Mouse (Mus musculus): ENCODE measurements around the gene Slc25a30. TPM values are rescaled to one million over a fixed set of nuclear protein-coding genes. Genes with fewer than 3 reads are reported as not detected.

The Slc25a30 gene
- polyA plus RNA-seq, 1 experiment: 7.7 TPM

DNA sequence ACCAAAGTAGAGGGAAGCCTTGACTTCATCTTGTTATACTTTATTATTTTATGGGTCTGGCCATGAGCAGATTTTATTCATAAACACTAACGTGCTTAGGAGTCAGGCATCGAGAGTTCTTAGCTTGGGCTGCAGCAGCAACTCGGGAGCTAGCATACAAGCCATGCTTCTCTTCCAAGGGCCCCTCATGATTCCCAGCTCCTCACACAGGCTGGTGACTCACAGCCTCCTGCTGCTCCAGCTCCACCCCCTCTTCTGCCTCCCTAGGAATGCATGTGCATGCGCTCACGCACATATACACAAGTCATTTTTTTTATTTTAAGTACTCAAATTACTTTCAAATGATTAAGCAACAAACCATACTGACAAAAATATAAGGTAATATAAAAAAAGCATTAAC, 58.7 kb downstream of the Slc25a30 start:
- Histone ChIP-seq H3K4me1 (ENCODE audit: control insufficient read depth, insufficient read depth, low read length) (no peaks in the 10 kb centered on the region), H3K4me3 (replicated peaks; ENCODE audit: extremely low read depth, low read depth, low read length) (no peak overlapping the region)
- TF ChIP-seq CTCF (IDR thresholded peaks at IDR 0.05; ENCODE audit: insufficient read depth, low read length) (no peak), POLR2A (IDR thresholded peaks at IDR 0.05; ENCODE audit: borderline replicate concordance, extremely low read depth, low read depth, low read length) (no peak)
- 88% methylated on average over 5 of the region's 5 CpGs for WGBS
- no peak for DNase-seq

GRCm38 (mm10) chr14:75727046-75727445, 59.8 kb downstream of the Slc25a30 start:
- Histone ChIP-seq H3K4me3 (replicated peaks; ENCODE audit: extremely low read depth, low read depth, low read length) (no peak overlapping the region), H3K4me1 (ENCODE audit: control insufficient read depth, insufficient read depth, low read length) (no peaks in the 10 kb centered on the region)
- WGBS: 46% methylated on average over 4 of the region's 4 CpGs
- TF ChIP-seq POLR2A (IDR thresholded peaks at IDR 0.05; ENCODE audit: borderline replicate concordance, extremely low read depth, low read depth, low read length): no peak
- peak; percentile 28 for TF ChIP-seq CTCF (IDR thresholded peaks at IDR 0.05; ENCODE audit: insufficient read depth, low read length)
- DNase-seq: peak; percentile 6

GRCm38 (mm10) chr14:75722816-75723215, 64.0 kb downstream of the Slc25a30 start:
- Histone ChIP-seq H3K4me1 (ENCODE audit: control insufficient read depth, insufficient read depth, low read length) (no peaks in the 10 kb centered on the region), H3K4me3 (replicated peaks; ENCODE audit: extremely low read depth, low read depth, low read length) (no peak overlapping the region)
- DNase-seq: no peak
- TF ChIP-seq POLR2A (IDR thresholded peaks at IDR 0.05; ENCODE audit: borderline replicate concordance, extremely low read depth, low read depth, low read length) (no peak), CTCF (IDR thresholded peaks at IDR 0.05; ENCODE audit: insufficient read depth, low read length) (no peak)
- WGBS: 98% methylated on average over 2 of the region's 2 CpGs

- peak; percentile 10 for DNase-seq
- 57% methylated on average over 12 of the region's 12 CpGs for WGBS
- Histone ChIP-seq H3K4me1 (ENCODE audit: control insufficient read depth, insufficient read depth, low read length) (no peaks in the 10 kb centered on the region), H3K4me3 (replicated peaks; ENCODE audit: extremely low read depth, low read depth, low read length) (no peak overlapping the region)
- TF ChIP-seq POLR2A (IDR thresholded peaks at IDR 0.05; ENCODE audit: borderline replicate concordance, extremely low read depth, low read depth, low read length) (no peak), CTCF (IDR thresholded peaks at IDR 0.05; ENCODE audit: insufficient read depth, low read length) (peak; percentile 35; the same call in 1 of the 2 replicates)
These were observed 64.8 kb downstream of the Slc25a30 start for GRCm38 (mm10) chr14:75721977-75722563.

DNA sequence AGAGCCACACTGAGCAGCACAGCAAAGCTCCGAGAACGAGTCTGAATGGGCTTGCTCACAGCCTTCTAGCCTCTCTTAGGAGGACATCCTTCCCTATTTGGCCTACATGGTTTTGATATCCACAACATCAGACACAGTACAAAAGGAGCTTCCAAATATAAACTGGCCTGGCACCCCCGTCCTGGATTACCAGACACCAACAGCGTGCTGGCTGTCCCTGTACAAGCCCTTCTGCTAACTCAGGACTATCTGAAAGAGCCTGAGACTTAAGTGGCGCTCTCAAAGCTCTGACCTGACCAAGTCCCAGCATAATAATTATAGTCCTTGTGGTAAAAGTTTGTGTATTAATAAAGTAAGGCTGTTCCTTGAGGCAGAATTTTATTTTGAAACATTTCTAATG, 66.7 kb downstream of the Slc25a30 start:
- H3K4me1 ChIP-seq (ENCODE audit: control insufficient read depth, insufficient read depth, low read length): no peaks in the 10 kb centered on the region
- no peak overlapping the region for H3K4me3 ChIP-seq (replicated peaks; ENCODE audit: extremely low read depth, low read depth, low read length)
- TF ChIP-seq CTCF (IDR thresholded peaks at IDR 0.05; ENCODE audit: insufficient read depth, low read length): no peak
- no peak for TF ChIP-seq POLR2A (IDR thresholded peaks at IDR 0.05; ENCODE audit: borderline replicate concordance, extremely low read depth, low read depth, low read length)
- WGBS: 91% methylated on average over 5 of the region's 5 CpGs
- DNase-seq: no peak

GRCm38 (mm10) chr14:75716410-75716809, 70.4 kb downstream of the Slc25a30 start:
- DNase-seq: no peak
- TF ChIP-seq POLR2A (IDR thresholded peaks at IDR 0.05; ENCODE audit: borderline replicate concordance, extremely low read depth, low read depth, low read length) (no peak), CTCF (IDR thresholded peaks at IDR 0.05; ENCODE audit: insufficient read depth, low read length) (no peak)
- Histone ChIP-seq H3K4me3 (replicated peaks; ENCODE audit: extremely low read depth, low read depth, low read length) (no peak overlapping the region), H3K4me1 (ENCODE audit: control insufficient read depth, insufficient read depth, low read length) (no peaks in the 10 kb centered on the region)
- 90% methylated on average over 4 of the region's 4 CpGs for WGBS

- no peak for DNase-seq
- WGBS: 75% methylated on average over 4 of the region's 4 CpGs
- no peaks in the 10 kb centered on the region for H3K4me1 ChIP-seq (ENCODE audit: control insufficient read depth, insufficient read depth, low read length)
- H3K4me3 ChIP-seq (replicated peaks; ENCODE audit: extremely low read depth, low read depth, low read length): no peak overlapping the region
- TF ChIP-seq CTCF (IDR thresholded peaks at IDR 0.05; ENCODE audit: insufficient read depth, low read length) (no peak), POLR2A (IDR thresholded peaks at IDR 0.05; ENCODE audit: borderline replicate concordance, extremely low read depth, low read depth, low read length) (no peak)
These were observed 73.2 kb downstream of the Slc25a30 start for GRCm38 (mm10) chr14:75713661-75714060.

GRCm38 (mm10) chr14:75712687-75713086, 74.2 kb downstream of the Slc25a30 start:
- WGBS: 54% methylated on average over 5 of the region's 5 CpGs
- Histone ChIP-seq H3K4me3 (replicated peaks; ENCODE audit: extremely low read depth, low read depth, low read length) (no peak overlapping the region), H3K4me1 (ENCODE audit: control insufficient read depth, insufficient read depth, low read length) (no peaks in the 10 kb centered on the region)
- TF ChIP-seq POLR2A (IDR thresholded peaks at IDR 0.05; ENCODE audit: borderline replicate concordance, extremely low read depth, low read depth, low read length): no peak
- TF ChIP-seq CTCF (IDR thresholded peaks at IDR 0.05; ENCODE audit: insufficient read depth, low read length): no peak
- DNase-seq: no peak

DNA sequence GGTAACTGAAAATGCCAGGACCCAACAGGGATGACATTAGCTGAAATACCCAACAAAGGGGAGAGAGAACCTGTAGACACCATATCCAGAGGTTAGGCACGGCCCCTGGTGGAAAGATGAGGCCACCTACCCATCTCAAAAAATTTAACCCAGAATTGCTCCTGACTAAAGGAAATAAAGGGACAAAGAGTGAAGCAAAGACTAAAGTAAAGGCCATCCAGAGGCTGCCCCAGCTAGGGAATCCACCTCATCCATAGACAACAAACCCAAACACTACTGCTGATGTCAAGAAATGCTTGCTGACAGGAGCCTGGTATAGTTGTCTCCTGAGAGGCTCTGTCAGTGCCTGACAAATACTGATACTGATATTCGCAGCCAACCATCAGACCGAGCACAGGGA, 75.1 kb downstream of the Slc25a30 start:
- no peak for TF ChIP-seq CTCF (IDR thresholded peaks at IDR 0.05; ENCODE audit: insufficient read depth, low read length)
- TF ChIP-seq POLR2A (IDR thresholded peaks at IDR 0.05; ENCODE audit: borderline replicate concordance, extremely low read depth, low read depth, low read length): no peak
- 96% methylated on average over 3 of the region's 3 CpGs for WGBS
- Histone ChIP-seq H3K4me1 (ENCODE audit: control insufficient read depth, insufficient read depth, low read length) (no peaks in the 10 kb centered on the region), H3K4me3 (replicated peaks; ENCODE audit: extremely low read depth, low read depth, low read length) (no peak overlapping the region)
- no peak for DNase-seq

Other genes with a start within 250 kb of the Slc25a30 start
- gene Spert, start 193.9 kb downstream of the Slc25a30 start, polyA plus RNA-seq (2012; rRNA removed): 0.08 TPM in 1 of 2 replicates, not detected in the other
- not detected in 2 replicates for gene Erich6b, start 144.8 kb downstream of the Slc25a30 start, polyA plus RNA-seq (2012; rRNA removed)
- 8.5 and 11.0 TPM in 2 replicates for gene Cog3, start 32.5 kb downstream of the Slc25a30 start, polyA plus RNA-seq (2012; rRNA removed)
- gene Tpt1, start 58.1 kb upstream of the Slc25a30 start, polyA plus RNA-seq (2012; rRNA removed): 1,159 and 1,652 TPM in 2 replicates
- 0.20 TPM in 1 of 2 replicates, not detected in the other for gene Kctd4, start 168.0 kb upstream of the Slc25a30 start, polyA plus RNA-seq (2012; rRNA removed)
- 1.6 and 2.3 TPM in 2 replicates for gene Gtf2f2, start 223.8 kb upstream of the Slc25a30 start, polyA plus RNA-seq (2012; rRNA removed)

Measured in lung, adult 2 months (tissue).